Mouse (Mus musculus) gonadal fat pad, adult 2 months (tissue): ENCODE data around the gene Hesx1. TPM values are rescaled to one million over a fixed set of nuclear protein-coding genes. Genes with fewer than 3 reads are reported as not detected.

Source experiments
- DNase-seq: peaks from one replicate; pipeline ENCODE4 v3.0.0-alpha.2; 2012; ENCODE audit warnings: low read depth
- polyA plus RNA-seq: library from polyadenylated mRNA; depleted of rRNA; stranded (reverse); fragments of >200 nt; gene quantifications from 2 replicates; pipeline ENCODE4 v1.2.3, GENCODE M21; 2012

Hesx1 gene
- polyA plus RNA-seq, 1 experiment, result 0.22 TPM

DNA sequence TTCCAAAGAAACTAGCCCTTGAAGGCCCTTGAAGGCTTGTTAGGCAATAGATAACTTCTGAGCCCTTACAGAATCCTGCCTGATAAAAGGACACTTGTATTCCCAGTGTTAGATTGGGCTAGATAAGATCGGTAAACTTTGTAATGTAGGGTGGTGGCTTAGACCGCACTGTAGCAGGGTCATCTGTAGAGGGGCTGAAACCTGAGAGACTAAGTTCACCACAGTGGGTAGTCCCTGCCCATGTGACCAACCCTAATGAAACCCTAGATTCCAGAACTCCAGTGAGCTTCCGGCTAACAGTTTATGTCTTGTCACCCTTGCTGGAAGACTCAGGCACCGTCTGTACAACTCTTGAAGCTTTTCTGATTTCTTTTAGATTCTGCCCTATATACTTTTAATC is 19.4 kb downstream of the Hesx1 start:
- DNase-seq, result no peak

DNA sequence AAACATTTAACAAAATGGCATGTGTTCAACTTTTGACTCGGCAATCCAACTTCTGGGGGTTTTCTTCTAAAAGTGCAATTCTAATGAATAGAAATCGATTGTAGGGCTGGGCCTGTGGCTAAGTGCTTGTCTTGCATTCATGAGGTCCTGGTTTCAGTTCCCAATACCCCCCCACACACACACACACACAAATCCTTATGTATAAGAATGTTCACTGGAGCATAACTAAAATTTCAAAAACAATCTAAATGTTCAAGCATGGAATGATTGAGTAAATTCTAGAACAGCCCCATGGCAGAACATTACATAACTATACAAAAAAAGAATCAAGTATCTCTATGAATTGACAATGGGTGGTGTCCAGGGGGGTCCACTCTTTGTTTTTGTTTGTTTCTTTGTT is 23.7 kb downstream of the Hesx1 start:
- DNase-seq, result no peak

DNA sequence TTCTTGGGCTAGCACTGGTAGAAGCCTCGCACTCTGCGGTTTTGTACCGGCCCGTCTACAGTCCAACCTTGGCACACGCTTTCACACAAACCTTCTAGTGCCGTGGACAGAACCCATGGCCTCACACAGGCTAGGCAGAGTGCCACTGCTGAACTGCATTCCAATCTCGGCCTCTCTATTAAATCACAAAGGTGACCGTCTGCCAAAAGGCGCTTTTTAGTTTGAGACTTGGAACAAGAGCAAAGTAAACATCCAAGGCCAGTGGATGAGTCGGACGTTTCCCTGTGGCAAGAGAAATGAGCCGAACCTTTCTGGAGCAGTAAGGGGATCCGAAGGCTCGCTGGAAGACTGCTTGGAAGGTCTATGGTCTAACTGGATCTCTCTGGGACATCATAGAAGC is 25.6 kb downstream of the Hesx1 start:
- peak; percentile 26 for DNase-seq

DNA sequence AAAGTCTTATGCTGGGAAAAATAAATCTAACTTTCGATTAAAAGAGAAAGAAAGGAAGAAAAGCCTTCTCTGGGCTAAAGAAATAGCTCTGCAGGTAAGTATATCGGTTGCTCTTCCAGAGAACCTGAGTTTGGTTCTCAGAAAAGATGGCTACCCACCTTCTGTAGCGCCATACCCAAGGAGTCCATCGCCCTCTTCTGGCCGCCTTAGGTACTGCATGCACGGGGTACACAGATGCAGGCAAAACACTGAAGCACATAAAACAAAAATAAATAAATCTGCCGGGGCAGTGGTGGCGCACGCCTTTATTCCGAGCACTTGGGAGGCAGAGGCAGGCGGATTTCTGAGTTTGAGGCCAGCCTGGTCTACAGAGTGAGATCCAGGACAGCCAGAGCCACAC is 28.7 kb downstream of the Hesx1 start:
- DNase-seq, result no peak

DNA sequence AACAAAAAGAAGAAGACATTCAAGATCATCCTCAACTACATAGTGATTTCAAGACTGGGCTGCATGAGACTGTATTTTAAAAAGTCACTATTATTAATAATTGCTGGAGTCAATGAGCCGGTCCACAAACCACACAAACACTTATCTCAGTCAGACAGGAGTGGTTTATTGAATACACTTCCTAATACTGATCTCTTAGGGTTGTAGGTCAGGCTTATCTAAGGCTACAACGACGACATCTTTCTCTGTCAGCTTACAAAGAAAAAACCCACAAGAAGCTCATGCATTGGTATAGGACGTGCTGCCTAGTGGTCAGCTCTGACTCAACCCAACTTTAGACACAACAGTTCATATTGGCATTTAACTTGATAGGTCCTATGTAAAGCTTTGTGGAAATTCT is 30.4 kb downstream of the Hesx1 start:
- DNase-seq, result no peak

DNA sequence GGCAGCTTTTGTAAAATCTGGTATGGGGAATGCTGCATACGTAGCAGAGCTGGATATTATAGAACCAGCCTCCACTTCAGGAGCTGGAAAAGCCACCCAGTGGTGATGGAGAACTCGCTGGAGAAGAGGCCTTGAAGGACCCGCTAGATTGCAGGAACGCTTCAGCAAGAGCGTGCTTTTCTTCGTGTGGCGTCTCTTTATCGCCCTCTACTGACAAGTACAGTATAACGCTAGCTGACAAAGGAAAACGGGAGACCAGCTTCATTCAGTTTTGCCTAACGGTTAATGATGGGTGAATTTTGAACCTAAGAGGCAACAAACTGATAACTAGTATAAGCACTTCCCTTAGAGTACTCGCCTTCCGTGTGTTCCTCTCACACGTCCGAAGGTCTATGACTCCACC is 35.6 kb downstream of the Hesx1 start:
- DNase-seq, result no peak

DNA sequence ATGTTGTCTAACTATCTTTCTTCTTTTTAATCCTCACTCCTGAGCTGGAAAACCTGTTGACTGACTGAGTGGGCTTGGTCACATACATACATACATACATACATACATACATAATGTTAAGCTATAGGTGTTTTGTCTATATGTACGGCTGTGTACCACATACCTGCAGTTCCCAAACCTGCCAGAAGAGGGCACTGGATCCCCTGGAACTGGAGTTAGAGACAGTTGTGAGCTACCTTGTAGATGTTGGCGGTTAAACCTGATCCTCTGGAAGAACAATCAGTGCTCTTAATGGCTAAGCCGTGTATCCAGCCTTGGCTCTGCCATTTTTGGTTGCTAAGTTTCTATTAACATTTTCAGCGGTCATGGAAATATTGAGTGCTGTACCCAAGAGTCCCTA is 36.9 kb downstream of the Hesx1 start:
- peak; percentile 23 for DNase-seq

DNA sequence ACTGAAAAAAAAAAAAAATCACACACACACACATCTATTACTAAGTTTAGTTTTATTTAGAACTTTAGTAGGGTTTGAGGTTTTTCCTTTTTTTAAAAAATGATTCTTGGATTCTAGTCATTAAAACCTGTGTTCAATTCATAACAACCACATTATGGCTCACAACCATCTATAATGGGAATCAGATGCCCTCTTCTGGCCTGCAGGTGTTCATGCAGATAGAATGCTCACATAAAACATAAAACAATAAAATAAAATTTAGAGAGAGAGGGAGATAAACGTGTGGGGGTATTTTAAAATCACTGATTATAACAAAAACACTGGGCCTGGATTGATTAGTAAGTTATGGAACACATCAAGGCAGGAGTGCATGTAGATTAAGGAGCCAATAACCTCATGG is 43.3 kb downstream of the Hesx1 start:
- no peak for DNase-seq

DNA sequence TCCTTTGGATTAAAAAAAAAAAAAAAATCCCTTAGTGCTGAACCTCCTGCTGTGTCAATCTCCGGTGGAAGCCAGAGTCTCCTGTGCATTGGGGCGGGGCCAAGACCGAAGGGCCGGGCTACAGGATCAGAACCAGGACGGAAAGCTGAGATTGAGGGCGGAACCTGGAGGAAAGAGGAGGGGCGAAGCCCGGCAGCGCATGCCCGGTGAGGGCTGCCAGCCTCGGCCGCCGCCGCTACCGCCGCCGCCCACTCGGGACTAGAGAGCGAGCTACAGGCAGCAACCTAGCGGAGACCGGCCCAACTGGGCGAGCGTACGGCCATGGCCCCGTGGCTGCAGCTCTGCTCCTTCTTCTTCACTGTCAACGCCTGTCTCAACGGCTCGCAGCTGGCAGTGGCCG is 44.6 kb downstream of the Hesx1 start, which contains the start of gene Il17rd:
Il17rd (plus strand) TSS at position 159 of the 400 bp plus-strand sequence.
- DNase-seq, result peak; percentile 44

DNA sequence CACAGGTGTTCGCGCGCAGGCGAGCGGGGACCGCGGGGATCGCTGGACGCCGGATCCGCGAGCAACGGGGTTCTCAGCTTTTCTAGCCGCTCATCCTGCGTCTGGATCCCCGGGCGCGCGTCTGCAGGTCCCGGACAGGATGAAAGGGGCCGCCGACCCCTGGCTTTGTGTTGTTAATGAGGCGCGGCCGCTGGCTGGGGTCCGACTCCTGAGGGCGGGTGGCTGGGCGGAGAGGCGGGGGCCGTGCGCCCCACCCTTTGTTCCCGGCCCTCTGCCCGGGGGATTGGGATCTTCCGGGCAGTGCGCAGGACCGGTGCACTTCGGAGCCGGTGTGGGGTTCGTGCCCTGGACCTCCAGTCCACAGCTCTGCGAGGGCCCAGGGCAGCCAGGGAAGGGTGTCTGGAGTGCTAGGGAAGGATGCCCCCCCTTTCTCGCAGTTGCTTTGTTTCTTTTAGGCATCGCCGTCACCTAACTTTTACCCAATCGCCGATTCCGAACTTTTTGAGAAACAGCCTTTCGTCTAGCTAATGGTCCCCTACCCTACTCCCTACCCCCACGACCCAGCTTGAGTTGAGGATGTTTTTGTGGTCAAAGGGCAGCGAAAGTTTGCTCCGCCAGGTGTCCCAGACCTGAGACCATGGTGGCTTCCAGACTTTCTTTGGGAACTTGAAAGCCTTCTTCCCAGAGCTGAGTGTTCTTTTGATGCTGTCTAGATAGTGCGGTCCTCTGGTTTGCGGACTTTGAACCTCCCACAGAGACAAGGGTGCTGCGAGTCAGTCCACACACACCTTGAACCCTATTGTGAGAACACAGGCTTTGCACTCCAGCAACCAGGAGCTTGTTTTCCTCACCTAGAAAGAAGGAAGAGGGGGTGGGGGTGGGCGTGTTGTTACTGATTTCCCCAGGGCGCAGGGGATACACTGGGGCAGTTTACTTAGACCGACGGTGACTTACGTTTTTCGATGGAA is 45.3 kb downstream of the Hesx1 start:
- no peak for DNase-seq

DNA sequence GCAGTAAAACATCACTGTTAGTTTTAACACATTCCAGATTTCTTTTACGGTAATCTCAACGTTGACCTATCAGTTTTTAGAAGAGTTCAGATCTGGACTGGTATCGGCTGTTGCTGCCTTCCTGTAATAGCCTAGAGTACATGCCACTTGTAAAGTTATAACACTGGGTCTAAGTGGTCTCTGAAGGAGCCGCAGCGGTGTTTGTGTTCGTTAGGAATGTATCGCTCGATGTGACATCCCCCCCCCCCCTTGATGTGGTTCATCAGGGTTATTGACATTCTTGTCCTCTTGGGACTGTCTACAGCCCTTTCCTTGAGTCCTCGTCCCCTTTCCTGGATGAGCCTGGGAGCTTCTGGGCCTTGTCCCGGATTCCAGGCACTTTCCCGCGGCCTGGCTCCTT is 46.2 kb downstream of the Hesx1 start:
- no peak for DNase-seq

DNA sequence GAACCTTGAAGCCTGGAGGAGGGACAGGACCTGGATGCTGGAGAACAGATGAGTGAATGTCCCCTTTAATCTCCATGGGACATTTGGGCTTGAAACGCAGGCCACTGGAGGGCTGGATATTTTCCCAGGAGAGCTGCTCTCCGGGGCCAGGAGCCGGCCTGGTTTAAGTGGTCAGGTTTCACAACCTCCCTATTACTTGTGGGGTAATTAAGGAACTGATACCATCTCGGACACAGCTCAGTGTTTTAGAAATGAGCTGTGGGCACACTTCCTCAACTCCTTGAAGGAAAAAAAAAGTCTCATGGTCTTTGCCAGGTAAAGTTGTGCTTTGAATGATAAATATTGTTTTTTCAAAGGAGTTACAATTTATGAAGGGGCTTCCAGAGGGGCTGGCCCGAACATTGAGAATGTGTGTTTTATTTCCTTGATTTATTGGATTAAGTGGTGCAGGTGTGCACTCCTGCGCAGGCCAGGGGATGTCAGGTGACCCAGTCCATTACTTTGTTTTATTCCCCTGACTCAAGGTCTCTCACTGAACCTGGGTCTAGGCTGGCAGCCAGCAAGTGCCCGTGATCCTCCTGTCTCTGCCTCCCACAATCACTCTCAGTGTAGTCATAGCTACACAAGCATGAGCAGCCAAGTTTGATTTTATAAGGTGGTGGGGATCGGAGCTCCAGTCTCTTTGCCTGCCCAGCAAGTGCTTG is 48.2 kb downstream of the Hesx1 start:
- DNase-seq, result peak; percentile 40

DNA sequence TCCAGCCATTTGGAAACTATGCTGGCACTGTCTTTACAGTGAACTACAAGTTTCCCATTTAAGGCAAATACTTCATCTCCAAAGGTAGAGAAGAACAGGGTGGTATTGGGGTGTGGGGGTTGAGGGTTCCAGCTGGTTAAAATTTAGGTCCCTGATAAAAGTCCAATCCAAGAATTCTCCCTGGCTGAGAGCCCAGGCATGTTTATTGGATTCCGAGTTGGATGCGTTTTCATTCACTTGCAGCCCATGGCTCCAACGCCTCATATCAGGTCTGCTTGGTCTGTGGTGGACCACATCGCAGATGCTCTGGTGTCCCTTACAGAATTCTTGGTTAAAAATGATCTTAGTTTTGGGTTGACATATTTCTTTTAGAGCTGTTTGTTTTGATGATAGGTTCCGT is 49.2 kb downstream of the Hesx1 start:
- DNase-seq, result no peak

DNA sequence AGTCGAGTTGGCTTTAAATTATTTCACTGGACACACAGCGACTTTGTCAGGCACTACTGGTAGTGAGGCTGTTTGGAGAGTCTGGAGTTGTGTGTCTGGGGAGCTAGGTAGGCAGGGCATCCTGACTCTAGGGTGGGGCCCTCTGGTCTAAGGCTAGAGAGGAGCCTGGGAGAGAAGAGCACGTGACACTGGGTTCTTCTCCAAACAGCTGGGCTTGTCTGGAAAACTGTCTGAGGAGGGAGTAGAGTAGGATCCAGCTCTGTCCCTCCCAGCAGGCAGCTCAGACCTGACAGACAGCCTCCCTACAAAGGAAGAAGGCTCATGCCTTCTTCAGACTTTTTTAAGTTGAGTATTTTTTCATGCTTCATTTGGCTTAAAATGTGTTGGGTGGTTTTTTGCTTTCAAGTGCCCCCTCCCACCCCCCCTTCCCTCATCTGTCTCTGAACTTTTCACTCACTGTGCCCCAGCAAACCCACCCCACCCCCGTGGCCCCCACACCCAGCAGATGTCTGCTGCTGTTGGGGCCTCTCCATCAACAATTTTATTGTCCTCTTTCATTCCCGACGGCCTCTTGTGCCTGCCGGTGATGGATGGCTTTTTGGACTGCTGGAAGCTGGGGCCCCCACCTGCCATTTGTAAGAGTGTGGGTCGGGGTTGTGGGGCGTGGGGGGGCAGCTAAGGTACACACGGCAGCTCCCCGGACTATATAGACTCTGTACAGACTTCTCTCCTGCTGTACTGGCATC is 50.2 kb downstream of the Hesx1 start:
- DNase-seq, result no peak

DNA sequence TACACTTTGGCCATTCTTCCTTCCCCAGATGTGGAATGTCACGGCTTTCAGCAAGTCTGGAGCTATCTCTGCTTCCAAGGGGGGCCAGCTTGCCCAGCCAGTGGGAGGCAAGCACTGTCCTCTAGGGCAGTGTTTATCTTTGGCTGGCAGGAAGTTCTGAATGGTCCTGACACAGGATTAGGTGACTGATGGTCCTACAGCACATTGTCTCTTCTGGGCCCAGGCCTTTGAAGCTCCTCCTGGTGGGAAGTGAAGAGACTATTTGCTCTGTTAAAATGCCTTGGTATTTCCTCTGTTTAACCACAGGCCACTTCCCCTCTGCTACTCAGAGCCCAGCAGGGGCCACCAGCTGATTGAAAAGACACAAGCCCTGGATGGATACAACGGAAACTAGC is 50.7 kb downstream of the Hesx1 start:
- no peak for DNase-seq

DNA sequence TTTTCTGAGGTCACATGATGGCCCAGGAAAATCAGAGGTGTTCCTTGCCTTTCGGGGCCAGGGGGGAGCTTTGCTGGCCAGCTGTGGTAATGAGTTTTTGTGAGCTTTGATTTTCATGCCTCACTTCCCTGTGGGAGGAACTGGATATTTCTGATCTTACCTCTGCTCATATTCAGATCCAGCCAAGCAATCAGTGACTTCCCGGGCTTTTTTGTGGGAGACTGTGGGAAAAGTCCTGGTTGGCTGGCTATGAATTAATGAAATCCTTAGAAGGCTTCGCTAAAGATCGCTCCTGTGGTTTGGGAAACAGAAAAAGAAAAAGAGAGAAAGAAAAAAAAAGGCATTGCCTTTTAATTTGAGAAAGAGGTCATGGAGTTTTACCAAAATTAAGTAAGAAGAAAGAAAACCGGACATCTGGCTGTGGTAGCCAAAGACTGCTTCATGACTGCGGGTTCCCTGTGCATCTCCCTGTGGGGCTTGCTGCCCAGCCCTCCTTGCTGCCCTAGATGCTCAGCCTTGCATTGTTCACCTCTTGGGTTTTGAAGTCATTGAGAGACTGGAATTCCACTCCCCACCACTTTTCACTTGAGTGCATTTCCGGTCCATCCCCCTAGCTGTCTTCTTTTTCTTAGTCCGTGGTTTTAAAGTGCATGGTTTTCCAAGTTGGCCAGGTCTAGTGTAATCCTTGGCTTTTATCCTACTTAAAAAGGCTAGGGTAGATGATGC is 54.2 kb downstream of the Hesx1 start:
- no peak for DNase-seq

DNA sequence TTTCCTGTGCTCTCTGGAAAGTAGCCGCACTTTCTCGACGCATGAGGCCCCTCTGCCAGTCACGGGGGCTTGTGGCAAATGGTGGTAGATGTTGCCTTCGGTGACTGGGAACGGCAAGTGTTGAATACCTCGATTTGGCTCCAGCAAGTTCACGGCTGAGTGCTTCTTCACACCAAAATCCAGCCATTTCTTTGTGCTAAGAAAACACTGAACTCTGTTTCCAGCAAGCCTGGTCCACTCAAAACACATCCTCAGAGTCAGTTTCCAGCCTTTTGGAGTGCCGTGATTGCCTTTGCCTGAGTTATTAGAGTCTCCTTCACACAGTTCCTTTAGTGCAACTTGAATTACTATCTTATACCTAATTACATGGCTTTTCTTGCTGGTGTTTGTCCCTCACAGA is 55.8 kb downstream of the Hesx1 start:
- DNase-seq, result no peak

DNA sequence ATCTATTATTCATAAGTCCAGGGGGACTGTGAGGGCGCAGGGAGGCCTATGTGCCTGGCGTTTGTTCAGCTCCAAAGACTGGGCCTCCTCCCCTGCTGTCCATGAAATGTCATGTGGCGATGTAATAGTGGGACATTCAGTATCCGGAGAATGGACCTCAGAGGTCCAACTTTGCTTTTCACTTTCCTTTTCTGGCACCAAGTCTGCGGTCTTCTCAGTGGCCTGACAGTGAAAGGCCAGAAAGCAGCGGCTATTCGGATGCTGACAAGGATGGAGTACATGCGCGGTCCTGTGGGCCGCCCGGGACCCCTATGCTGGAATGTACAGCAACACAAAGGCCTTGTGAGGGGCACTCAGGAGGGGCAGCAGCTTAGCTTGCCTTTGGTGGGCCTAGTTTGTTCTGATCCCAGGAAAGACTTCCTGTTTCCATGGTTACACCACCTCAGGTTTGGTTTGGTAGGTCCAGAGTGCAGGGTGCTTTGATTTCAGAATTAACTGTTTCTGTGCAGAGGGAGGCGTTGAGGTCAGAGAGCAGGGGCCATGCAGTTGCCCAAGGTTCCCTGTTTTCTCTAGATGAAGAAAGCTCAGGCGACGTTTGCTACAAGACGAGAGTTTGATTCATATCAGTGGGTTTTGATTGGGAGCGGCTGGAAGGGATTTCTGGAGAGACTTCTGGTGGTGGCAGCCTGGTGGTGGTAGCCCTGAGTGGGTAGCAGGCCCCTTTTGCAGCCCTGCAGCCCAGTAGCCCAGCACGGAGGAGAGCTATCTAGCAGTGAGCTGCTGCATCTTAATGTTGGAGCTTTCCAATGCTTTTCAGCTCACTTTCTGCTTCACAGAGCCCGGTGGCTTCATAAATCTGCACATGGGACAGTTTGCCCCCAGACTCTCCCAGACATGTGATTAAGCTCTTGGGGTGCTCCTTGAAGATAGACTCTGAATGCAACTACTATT is 56.6 kb downstream of the Hesx1 start:
- DNase-seq, result no peak

DNA sequence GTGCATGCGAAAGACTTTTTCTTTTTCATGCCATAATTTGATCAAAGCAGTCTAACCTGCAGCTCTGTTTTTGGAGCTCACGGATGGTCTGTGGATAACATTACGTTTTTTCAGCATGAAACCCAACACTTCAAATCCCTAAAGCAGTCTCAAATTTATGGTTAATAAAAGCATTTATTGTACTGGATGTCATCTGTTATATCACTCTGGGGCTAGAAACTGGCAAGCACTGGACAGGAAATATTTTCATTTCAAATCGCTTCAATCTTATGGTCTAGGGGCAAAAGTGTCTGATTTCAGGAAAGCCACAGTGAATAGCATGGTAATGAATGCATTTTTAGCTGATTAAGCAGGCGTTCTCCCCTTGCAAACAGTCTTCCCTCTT is 57.3 kb downstream of the Hesx1 start:
- no peak for DNase-seq
